Mouse (Mus musculus) embryonic fibroblast, embryonic 13.5 days (primary cell): ENCODE results near the gene 1110051M20Rik. TPM values are rescaled to one million over a fixed set of nuclear protein-coding genes. Genes with fewer than 3 reads are reported as not detected.
A peak's percentile ranks its signal among the peaks of the same experiment; 100 is the strongest.
"Not testable (repeated sequence)": the region's sequence is repeated elsewhere in the genome, so short reads cannot be mapped to it uniquely, and the experiment has no call there.

Experiments used
- H3K27ac ChIP-seq: 2 replicates; pipeline ENCODE4 v1.5.1; 2012; ENCODE audit warnings: low read length, control low read depth, inconsistent platforms; ENCODE audit not compliant: insufficient read depth
- H3K4me1 ChIP-seq: 2 replicates; pipeline ENCODE4 v1.6.1; 2011; ENCODE audit warnings: low read length; ENCODE audit not compliant: control insufficient read depth, insufficient read depth
- H3K4me3 ChIP-seq: 2 replicates; pipeline ENCODE4 v1.5.1; 2011; ENCODE audit warnings: mild to moderate bottlenecking, control low read depth, low read length; ENCODE audit not compliant: insufficient read depth
- CTCF ChIP-seq: IDR thresholded peaks from 2 replicates; pipeline ENCODE4 v1.5.1; 2011; ENCODE audit warnings: mild to moderate bottlenecking, control low read depth, low read length, moderate library complexity, borderline replicate concordance; ENCODE audit not compliant: insufficient read depth
- POLR2A ChIP-seq: IDR thresholded peaks from 2 replicates; pipeline ENCODE4 v1.6.1; 2011; ENCODE audit warnings: low read depth, mild to moderate bottlenecking, control low read depth, low read length, moderate library complexity
- polyA plus RNA-seq: library from polyadenylated mRNA; stranded (reverse); fragments of >200 nt; gene quantifications from 2 replicates; pipeline ENCODE4 v1.2.4, GENCODE M21; 2011; ENCODE audit warnings: low read depth; ENCODE audit not compliant: missing spikeins, insufficient read length

The 1110051M20Rik gene
- polyA plus RNA-seq = 36.3 and 44.5 TPM in 2 replicates

DNA sequence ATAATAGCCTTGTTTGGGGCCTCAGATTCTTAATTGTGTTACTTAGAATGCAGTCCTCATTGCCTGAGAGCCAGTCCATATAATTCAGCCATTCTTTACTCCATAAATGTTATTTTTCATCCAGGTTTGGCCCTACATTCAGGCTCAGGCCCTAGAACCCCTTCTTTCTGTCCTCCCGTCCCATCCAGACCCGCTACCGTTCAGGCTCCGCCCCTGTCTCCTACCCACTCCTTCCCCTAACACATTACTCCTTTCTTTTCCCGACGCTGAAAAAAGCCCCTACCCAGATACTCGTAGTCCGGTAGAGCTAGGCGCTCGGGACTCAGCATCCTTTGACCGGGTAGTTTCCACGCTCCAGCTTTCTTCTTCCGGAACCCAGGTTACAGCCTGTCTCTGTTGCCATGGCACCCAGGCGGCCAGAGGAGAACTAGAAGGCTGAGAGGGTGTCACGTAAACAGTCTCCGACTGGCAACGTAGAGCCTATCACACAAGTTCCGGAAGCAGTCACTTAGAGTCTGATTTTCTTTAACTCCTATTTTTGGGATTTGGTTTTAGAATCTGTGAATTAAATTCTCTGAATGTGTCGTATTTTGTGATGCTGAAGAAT is at the start of gene 1110051M20Rik:
Gene 1110051M20Rik (minus strand): TSS at position 419 of the 607 bp plus-strand sequence.
- TF ChIP-seq POLR2A = peak; percentile 42; the same call in 1 of the 2 replicates
- no peak for TF ChIP-seq CTCF
- peak within 1 kb of the TSS; percentile 83 for H3K4me3 ChIP-seq
- H3K27ac ChIP-seq = no peak within 1 kb of the TSS
- no peaks in the 10 kb centered on the region for H3K4me1 ChIP-seq

DNA sequence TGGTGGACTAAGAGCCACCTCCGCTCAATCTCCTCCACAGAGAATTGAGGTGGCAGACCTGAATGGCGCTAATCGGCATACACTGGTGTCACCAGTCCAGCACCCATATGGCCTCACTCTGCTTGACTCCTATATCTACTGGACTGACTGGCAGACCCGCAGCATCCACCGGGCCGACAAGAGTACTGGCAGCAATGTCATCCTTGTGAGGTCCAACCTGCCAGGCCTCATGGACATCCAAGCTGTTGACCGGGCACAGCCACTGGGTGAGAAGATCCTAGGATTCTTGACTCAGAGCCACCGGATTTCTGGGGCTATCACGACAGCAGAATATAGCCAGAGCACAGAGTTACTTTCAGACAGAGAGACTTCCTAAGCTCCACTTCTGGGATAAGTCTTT is 49.5 kb upstream of the 1110051M20Rik start:
- H3K27ac ChIP-seq = no peak overlapping the region
- H3K4me1 ChIP-seq = no peaks in the 10 kb centered on the region
- TF ChIP-seq POLR2A = no peak
- no peak for TF ChIP-seq CTCF
- H3K4me3 ChIP-seq = no peak overlapping the region

DNA sequence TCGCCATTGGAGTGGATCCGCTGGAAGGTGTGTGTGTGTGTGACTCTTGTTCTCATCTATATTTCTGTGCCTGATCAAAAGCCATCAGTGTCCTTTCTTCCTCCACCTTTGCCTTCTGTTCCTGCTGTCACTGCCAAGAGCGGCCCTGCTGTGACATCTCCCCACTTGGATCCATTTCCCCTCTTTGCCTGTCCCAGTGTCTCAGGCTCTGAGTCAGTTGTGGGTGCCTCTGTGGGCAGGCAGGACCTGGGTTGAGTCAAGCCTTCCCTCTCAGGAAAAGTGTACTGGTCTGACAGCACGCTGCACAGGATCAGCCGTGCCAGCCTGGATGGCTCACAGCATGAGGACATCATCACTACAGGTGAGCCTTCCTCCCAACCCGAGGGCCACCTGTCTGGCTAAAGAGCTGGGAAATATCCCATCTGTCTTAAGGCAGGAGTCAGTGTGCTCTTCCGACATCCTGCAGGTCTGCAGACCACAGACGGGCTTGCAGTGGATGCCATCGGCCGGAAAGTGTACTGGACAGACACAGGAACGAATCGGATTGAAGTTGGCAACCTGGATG is 47.6 kb upstream of the 1110051M20Rik start:
- Histone ChIP-seq H3K4me1 (no peaks in the 10 kb centered on the region), H3K27ac (no peak overlapping the region), H3K4me3 (no peak overlapping the region)
- TF ChIP-seq POLR2A (no peak), CTCF (no peak)

DNA sequence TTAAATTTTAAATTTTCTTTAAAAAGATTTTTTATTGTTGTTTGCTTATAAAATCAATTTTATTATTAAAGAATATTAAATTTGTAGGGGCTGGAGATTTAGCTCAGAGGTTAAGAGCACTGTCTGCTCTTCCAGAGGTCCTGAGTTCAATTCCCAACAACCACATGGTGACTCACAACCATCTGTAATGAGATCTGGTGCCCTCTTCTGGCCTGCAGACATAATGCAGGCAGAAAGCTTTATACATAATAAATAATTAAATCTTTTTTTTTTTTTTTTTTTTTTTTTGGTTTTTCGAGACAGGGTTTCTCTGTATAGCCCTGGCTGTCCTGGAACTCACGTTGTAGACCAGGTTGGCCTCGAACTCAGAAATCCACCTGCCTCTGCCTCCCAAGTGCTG is 42.8 kb upstream of the 1110051M20Rik start:
- not testable (repeated sequence) for H3K4me3 ChIP-seq, H3K27ac ChIP-seq, H3K4me1 ChIP-seq

DNA sequence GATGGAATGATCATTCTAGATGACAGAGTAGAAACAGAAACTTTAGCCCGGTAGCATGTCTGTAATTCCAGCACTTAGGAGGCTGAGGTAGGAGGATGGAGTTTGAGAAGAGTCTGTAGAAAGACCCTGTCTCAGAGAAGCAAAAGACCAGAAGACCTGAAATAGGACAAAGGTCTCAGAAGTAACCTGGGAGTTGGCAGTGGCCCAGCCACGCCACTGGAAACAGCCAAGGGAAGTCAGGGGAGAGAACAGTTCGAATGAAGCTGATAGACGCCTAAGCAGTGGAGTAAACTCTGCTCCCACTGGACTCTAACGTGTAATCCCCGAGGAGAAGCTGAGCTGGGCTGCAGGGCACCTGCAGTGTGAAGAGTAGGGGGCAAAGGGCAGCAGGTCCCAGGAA is 40.8 kb upstream of the 1110051M20Rik start:
- no peak overlapping the region for H3K27ac ChIP-seq
- TF ChIP-seq CTCF (no peak), POLR2A (no peak)
- H3K4me1 ChIP-seq = no peaks in the 10 kb centered on the region
- no peak overlapping the region for H3K4me3 ChIP-seq

DNA sequence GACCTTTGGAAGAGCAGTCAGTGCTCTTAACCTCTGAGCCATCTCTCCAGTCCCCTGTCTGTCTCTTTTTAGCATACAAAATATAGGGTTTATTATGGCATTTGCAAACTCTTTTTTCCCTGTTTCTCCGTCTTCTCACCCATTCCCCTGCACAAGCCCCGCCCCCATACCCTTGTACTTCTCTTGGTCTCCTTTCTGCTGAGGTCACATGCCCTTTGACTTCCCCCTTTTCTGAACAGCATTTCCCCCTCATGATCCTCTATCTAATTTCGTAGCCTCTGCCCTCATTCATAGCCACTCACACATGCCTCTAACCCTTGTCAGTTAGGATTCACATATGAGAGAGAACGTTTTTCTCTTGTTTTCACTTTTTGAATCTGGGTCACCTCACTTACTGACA is 40.2 kb upstream of the 1110051M20Rik start:
- no peak for TF ChIP-seq POLR2A
- TF ChIP-seq CTCF = no peak
- H3K4me1 ChIP-seq = no peaks in the 10 kb centered on the region
- no peak overlapping the region for H3K4me3 ChIP-seq
- H3K27ac ChIP-seq = no peak overlapping the region

DNA sequence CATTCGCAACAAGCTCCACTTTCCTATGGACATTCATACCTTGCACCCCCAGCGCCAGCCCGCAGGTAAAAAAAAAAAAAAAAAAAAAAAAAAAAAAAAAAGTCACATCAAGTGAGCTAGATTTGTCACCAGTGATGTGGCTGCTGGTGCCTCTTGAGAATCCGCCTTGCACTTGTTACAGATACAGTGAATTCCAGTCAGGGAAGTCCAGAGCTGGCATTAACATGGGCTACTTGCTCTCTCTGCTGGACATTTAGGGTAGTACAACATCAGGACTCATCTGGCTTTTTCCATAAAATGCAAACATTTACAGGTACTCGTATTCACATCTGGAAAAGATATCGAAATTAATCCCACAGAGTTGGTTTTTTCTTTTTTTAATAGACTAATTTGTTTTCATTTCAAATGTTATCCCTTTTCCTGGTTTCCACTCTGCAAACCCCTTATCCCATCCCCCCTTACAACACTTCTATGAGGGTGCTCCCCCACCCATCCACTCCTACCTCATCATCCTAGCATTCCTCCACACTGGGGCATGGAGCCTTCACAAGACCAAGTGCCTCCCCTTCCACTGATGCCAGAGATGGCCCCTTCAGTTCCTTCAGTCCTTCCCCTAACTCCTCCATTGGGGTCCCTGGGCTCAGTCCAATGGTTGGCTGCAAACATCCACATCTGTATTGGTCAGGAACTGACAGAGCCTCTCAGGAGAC is 36.5 kb upstream of the 1110051M20Rik start:
- Histone ChIP-seq H3K27ac (no peak overlapping the region), H3K4me3 (no peak overlapping the region), H3K4me1 (0 out of 2 replicates have a peak, but pooled peaks cover 3% of the 10 kb centered on the region)
- TF ChIP-seq POLR2A = no peak
- TF ChIP-seq CTCF = no peak

DNA sequence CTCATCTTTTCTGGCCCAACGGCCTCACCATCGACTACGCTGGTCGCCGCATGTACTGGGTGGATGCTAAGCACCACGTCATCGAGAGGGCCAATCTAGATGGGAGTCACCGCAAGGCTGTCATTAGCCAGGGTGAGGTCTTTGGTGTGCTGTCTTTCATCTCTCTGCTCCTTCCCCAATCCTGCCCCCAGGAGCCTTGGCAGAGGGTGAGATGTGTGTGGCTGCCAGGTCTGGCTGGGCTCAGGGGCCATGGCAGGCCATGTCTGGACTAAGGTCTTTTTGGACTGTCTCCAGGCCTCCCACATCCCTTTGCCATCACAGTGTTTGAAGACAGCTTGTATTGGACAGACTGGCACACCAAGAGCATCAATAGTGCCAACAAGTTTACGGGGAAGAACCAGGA is 35.9 kb upstream of the 1110051M20Rik start:
- TF ChIP-seq POLR2A = no peak
- no peak for TF ChIP-seq CTCF
- no peak overlapping the region for H3K27ac ChIP-seq

DNA sequence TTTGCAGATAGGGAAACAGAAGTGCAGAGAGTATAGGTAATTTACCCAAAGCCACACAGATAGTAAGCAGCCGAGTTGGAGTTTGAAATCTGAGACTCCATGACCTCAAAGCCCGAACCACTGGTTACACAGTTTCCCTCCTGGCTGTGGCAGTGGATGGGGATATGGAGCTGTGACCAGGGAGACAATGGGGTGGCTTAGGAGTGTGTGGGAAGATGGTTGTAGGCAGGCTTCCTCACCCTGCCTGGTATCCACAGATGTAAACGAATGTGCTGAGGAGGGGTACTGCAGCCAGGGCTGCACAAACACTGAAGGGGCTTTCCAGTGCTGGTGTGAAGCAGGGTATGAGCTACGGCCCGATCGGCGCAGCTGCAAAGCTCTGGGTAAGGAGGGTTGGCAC is 32.3 kb upstream of the 1110051M20Rik start:
- Histone ChIP-seq H3K27ac (no peak overlapping the region), H3K4me1 (0 out of 2 replicates have a peak, but pooled peaks cover 3% of the 10 kb centered on the region), H3K4me3 (no peak overlapping the region)
- no peak for TF ChIP-seq POLR2A
- TF ChIP-seq CTCF = no peak

More for the DNA sequence above, 35.9 kb upstream of the 1110051M20Rik start:
- 0 out of 2 replicates have a peak, but pooled peaks cover 3% of the 10 kb centered on the region for H3K4me1 ChIP-seq
- no peak overlapping the region for H3K4me3 ChIP-seq

DNA sequence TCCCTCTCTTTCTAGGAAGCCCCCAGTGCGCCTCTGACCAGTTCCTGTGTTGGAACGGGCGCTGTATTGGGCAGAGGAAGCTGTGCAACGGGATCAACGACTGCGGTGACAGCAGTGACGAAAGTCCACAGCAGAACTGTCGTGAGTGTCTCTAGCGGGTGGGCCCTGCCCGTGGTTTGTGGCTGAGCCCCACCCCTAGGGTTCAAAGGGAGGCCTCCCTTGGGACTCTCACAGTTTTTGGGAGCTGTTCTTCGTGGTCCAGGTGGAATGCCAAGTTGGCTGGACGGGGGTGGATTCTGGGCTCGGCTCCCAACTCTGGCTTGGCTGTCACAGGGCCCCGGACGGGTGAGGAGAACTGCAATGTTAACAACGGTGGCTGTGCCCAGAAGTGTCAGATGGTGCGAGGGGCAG is 31.8 kb upstream of the 1110051M20Rik start:
- 0 out of 2 replicates have a peak, but pooled peaks cover 3% of the 10 kb centered on the region for H3K4me1 ChIP-seq
- no peak overlapping the region for H3K27ac ChIP-seq
- H3K4me3 ChIP-seq = no peak overlapping the region
- TF ChIP-seq CTCF (no peak), POLR2A (no peak)
